Mouse (Mus musculus) liver, postnatal 0 days (tissue): ENCODE results near the gene Kif1c.

Experiments used
- CTCF ChIP-seq: sonication (generic); IDR thresholded peaks from 2 replicates; pipeline ENCODE4 v1.5.1; 2016; ENCODE audit warnings: antibody characterized with exemption, low read depth
- EP300 ChIP-seq: IDR thresholded peaks from 2 replicates; pipeline ENCODE4 v1.6.1; 2016; ENCODE audit warnings: antibody characterized with exemption, low read depth, mild to moderate bottlenecking

DNA sequence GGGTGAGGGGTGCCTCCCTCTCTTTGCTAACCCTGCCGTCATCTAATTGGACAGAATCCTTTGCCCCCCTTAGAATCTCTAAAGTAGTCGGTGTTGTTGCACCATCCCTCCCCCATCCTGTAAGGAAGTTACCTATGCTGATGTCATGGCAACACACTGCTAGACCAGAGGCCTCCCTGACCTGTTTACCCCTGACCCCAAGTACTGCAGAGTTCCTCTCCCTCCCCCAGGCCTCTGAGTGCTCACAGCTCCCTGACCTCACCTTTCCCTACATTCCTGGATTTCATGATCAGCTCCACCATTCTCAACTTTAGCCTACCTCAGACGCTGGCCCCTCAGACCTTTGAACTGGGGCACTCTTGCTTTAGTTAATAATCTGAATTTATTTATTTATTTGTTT is 5.8 kb downstream of the Kif1c start:
- TF ChIP-seq CTCF (no peak), EP300 (no peak)
